Mouse (Mus musculus): Measurements from ENCODE around the gene Trp53i11. TPM values are rescaled to one million over a fixed set of nuclear protein-coding genes. Genes with fewer than 3 reads are reported as not detected.

The Trp53i11 gene
- 179 and 191 TPM in 2 replicates for polyA plus RNA-seq (2014; fragmentation: Nextera tagmentation; extraction: Ambion mirVana)

DNA sequence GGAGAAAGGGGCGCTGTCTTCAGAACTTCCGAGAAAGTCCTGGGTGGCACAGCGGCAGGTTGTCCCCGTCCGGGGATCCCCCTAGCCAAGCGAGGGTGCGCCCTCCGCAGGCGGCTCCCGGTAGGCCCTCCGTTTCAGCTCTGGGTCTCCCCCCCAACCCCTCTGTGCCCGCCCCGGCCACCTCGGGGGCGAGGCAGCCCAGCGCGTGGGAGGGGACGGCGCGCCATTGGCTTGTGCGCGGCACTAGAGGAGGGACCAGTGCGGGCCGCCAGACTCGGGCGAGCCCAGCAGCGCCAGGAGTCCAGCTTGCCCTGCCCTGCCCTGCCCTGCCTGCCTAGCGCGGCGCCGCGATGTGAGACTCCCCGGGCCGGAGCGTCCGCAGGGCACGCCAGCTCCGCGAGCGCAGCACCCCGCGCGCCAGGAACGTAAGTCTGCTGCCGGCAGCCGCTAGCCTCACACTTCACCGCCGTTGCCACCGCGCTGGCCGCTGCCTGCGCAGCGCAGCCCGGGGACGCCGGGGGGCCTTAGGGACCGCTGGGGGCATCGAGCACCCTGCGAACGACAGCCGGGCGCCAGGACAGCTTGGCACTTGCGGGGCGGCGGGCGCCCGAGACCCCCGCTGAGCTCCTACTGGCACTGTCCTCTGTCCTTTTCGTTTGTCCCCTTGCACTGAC is at the start of gene Trp53i11:
TSS of gene Trp53i11 (plus strand) at position 226 of the 674 bp plus-strand sequence.
- WGBS = under 1% methylated on average over 66 of the region's 69 CpGs

DNA sequence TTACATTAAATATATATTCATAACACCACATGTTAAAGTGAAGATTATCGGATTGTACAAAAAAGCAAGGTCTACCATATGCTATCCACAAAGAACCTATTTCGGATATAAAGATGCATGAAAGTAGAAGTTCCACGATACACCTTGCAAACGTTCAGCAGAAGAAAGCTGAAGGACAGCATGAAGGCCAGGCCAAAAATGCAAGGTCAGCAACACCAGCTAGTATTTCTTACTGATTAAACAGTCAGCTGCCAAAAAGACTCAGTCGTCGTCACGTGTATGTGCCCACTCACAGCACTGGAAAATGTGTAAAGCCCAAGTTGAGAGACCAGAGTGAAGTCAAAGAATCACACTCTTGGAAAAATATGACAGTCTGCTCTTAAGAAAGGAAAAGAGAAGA is 47.9 kb upstream of the Trp53i11 start:
- DNase-seq (ENCODE audit: low spot score, missing footprints) (no peak), ATAC-seq (ENCODE audit: low FRiP score) (no peak)
- Histone ChIP-seq H3K9ac (ENCODE audit: low read length) (no peak overlapping the region), H3K36me3 (ENCODE audit: control insufficient read depth, insufficient read depth, low read length) (no peaks in the 10 kb centered on the region), H3K4me3 (ENCODE audit: low read depth, low read length) (no peak overlapping the region), H3K27me3 (ENCODE audit: control insufficient read depth, insufficient read depth, low read length) (no peaks in the 10 kb centered on the region), H3K4me1 (ENCODE audit: control insufficient read depth, insufficient read depth, low read length) (no peaks in the 10 kb centered on the region), H3K27ac (ENCODE audit: low read depth, low read length) (no peak overlapping the region), H3K9me3 (ENCODE audit: control insufficient read depth, low read length) (no peaks in the 10 kb centered on the region), H3K4me2 (no peak overlapping the region)
- 92% methylated on average over 7 of the region's 7 CpGs for WGBS

More for the DNA sequence above, at the start of gene Trp53i11:
- Histone ChIP-seq H3K36me3 (ENCODE audit: control insufficient read depth, insufficient read depth, low read length) (no peaks in the 10 kb centered on the region), H3K9ac (ENCODE audit: low read length) (peak within 1 kb of the TSS; percentile 80), H3K4me3 (ENCODE audit: low read depth, low read length) (peak within 1 kb of the TSS; percentile 55), H3K27me3 (ENCODE audit: control insufficient read depth, insufficient read depth, low read length) (no peaks in the 10 kb centered on the region; the same call in 1 of the 2 replicates), H3K9me3 (ENCODE audit: control insufficient read depth, low read length) (no peaks in the 10 kb centered on the region), H3K4me2 (peak within 1 kb of the TSS; percentile 88), H3K4me1 (ENCODE audit: control insufficient read depth, insufficient read depth, low read length) (peaks cover 38% of the 10 kb centered on the region), H3K27ac (ENCODE audit: low read depth, low read length) (peak within 1 kb of the TSS; percentile 64)
- peak; percentile 89 for ATAC-seq (ENCODE audit: low FRiP score)
- peak; percentile 99 for DNase-seq (ENCODE audit: low spot score, missing footprints)

DNA sequence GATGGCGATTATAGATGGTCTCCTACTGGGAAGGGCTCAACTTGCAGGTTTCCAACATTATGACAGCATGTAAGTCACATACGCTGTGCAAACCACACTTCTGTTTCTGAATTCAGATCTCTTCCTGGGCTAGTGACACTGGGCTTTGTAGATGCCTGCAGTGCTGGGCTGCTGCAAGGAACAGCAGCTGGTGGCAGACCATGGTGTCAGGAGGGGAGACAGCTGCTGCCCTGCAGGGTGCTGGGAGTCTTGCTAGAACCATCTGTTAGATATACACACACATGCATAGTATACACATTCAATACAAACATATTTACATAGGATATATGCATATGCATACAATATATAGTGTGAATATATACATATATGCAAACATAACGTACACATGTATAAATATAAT is 46.0 kb upstream of the Trp53i11 start:
- DNase-seq (ENCODE audit: low spot score, missing footprints) = no peak

DNA sequence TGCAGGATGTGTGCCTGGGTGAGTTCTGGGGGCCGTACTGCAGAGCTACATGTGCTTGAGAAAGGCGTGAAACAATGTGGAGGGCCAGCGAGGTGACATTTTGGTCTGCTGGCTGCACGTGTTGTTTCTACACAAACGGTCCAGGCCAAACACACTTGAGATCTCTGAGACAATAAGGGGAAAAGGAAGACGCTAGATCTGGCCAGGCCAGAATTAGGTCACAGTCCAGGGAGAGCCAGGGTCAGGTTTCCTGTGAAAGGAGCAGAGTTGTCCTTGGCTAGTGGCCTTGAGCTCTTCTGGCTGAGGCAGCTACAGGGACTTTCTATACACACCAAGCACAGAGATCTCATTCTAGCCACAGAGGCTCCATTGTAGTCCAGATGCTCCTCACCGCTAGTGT is 44.7 kb upstream of the Trp53i11 start:
- ATAC-seq (ENCODE audit: low FRiP score) = no peak
- peak; percentile 66 for DNase-seq (ENCODE audit: low spot score, missing footprints)
- H3K9ac ChIP-seq (ENCODE audit: low read length) = no peak overlapping the region
- H3K4me3 ChIP-seq (ENCODE audit: low read depth, low read length) = no peak overlapping the region
- H3K4me1 ChIP-seq (ENCODE audit: control insufficient read depth, insufficient read depth, low read length) = peaks cover 2% of the 10 kb centered on the region; the same call in 1 of the 2 replicates
- no peak overlapping the region for H3K27ac ChIP-seq (ENCODE audit: low read depth, low read length)
- H3K4me2 ChIP-seq = no peak overlapping the region
- WGBS = 83% methylated on average over 7 of the region's 7 CpGs
- H3K36me3 ChIP-seq (ENCODE audit: control insufficient read depth, insufficient read depth, low read length) = no peaks in the 10 kb centered on the region
- H3K9me3 ChIP-seq (ENCODE audit: control insufficient read depth, low read length) = no peaks in the 10 kb centered on the region
- no peaks in the 10 kb centered on the region for H3K27me3 ChIP-seq (ENCODE audit: control insufficient read depth, insufficient read depth, low read length)

More for the DNA sequence above, 46.0 kb upstream of the Trp53i11 start:
- no peak for ATAC-seq (ENCODE audit: low FRiP score)
- no peaks in the 10 kb centered on the region for H3K36me3 ChIP-seq (ENCODE audit: control insufficient read depth, insufficient read depth, low read length)
- H3K4me2 ChIP-seq = no peak overlapping the region
- no peaks in the 10 kb centered on the region for H3K4me1 ChIP-seq (ENCODE audit: control insufficient read depth, insufficient read depth, low read length)
- no peak overlapping the region for H3K27ac ChIP-seq (ENCODE audit: low read depth, low read length)
- no peak overlapping the region for H3K4me3 ChIP-seq (ENCODE audit: low read depth, low read length)
- no peaks in the 10 kb centered on the region for H3K9me3 ChIP-seq (ENCODE audit: control insufficient read depth, low read length)
- no peak overlapping the region for H3K9ac ChIP-seq (ENCODE audit: low read length)
- whole genome bisulfite sequencing = 73% methylated on average over 3 of the region's 3 CpGs
- no peaks in the 10 kb centered on the region for H3K27me3 ChIP-seq (ENCODE audit: control insufficient read depth, insufficient read depth, low read length)

DNA sequence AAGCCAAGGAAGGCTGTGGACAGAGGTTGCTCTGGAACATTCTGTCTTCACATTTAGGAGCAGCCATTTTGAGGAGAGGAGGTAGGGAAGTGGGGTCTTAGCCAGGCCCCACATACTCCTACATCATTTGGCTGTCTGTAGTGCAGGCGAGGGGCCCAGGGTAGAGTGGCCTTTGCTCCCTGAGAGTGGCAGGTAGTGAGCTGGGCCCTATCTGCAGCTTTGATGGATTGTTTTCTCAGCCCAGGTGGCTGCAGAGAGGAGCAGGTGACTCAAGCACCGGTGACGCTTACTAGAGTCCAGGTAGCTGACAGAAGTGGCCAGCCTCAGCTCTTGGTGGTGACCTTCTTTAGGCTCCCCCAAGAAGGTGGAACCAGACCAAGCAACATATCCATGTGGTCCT is 43.2 kb upstream of the Trp53i11 start:
- no peak overlapping the region for H3K4me2 ChIP-seq
- 93% methylated on average over 3 of the region's 3 CpGs for WGBS

DNA sequence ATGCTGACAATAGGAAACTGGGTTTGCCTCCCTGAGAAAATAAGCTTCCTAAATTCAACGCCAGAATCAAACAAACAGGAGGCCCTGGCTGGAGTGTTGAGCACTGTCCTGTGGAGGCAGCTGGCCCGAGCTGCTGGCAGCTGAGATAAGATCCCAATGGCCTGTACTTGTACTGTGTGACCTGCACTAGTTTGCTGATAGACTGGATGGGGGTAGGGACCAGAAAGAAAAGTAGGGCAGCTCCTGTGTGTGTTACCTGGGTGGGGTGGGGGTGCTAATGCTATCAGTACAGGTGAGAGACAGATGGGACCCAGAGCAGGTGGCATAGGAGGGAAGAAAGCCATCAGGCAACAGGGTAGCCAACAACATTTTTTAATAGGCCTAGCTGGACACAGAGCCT is 37.3 kb upstream of the Trp53i11 start:
- Histone ChIP-seq H3K9me3 (ENCODE audit: control insufficient read depth, low read length) (no peaks in the 10 kb centered on the region), H3K36me3 (ENCODE audit: control insufficient read depth, insufficient read depth, low read length) (no peaks in the 10 kb centered on the region), H3K27ac (ENCODE audit: low read depth, low read length) (no peak overlapping the region), H3K27me3 (ENCODE audit: control insufficient read depth, insufficient read depth, low read length) (no peaks in the 10 kb centered on the region), H3K9ac (ENCODE audit: low read length) (no peak overlapping the region), H3K4me2 (no peak overlapping the region), H3K4me3 (ENCODE audit: low read depth, low read length) (no peak overlapping the region), H3K4me1 (ENCODE audit: control insufficient read depth, insufficient read depth, low read length) (peaks cover 2% of the 10 kb centered on the region; the same call in 1 of the 2 replicates)
- ATAC-seq (ENCODE audit: low FRiP score) (no peak), DNase-seq (ENCODE audit: low spot score, missing footprints) (peak; percentile 84)
- 55% methylated on average over 2 of the region's 2 CpGs for WGBS

More for the DNA sequence above, 43.2 kb upstream of the Trp53i11 start:
- Histone ChIP-seq H3K27ac (ENCODE audit: low read depth, low read length) (no peak overlapping the region), H3K4me1 (ENCODE audit: control insufficient read depth, insufficient read depth, low read length) (peaks cover 2% of the 10 kb centered on the region; the same call in 1 of the 2 replicates), H3K4me3 (ENCODE audit: low read depth, low read length) (no peak overlapping the region), H3K9ac (ENCODE audit: low read length) (no peak overlapping the region), H3K9me3 (ENCODE audit: control insufficient read depth, low read length) (no peaks in the 10 kb centered on the region), H3K36me3 (ENCODE audit: control insufficient read depth, insufficient read depth, low read length) (no peaks in the 10 kb centered on the region), H3K27me3 (ENCODE audit: control insufficient read depth, insufficient read depth, low read length) (no peaks in the 10 kb centered on the region)
- ATAC-seq (ENCODE audit: low FRiP score) (no peak), DNase-seq (ENCODE audit: low spot score, missing footprints) (no peak)

DNA sequence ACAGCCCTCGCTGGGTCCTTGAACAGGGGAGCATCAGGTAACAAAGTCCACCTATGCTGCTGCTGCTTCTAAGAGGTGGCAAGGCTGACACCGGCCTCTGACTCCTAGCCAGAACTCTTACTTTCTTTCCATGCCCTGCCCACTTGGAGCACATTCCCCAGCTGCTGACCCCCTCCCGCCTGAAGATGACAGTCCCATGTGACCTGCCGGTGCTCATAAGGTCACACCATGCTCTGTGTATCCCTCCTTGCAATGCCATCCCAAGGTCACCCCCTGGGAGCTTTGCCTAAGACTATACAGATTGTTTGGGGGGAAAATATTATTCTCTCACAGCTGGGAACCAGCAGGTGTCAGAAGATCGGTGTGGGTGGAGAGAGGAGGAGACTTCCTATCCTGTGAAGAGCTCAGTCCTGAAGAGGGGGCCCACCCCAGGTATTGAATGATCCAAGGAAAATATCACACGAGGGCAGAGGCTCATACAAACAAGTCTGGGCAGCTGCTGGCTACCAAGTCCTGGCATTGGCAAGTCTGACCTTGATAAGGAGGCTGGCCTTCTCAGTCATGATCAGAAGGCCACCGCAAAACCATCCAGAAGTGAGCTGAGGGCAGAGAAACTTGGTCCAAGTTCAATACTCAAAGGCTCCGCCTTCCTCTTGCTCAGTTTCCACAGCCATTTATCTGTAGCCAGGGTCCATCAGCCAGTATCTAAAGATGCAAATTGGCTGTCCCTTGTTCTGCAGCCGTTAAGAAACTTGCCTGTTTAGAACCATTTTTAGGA is 36.5 kb upstream of the Trp53i11 start:
- Histone ChIP-seq H3K9ac (ENCODE audit: low read length) (no peak overlapping the region), H3K4me1 (ENCODE audit: control insufficient read depth, insufficient read depth, low read length) (peaks cover 2% of the 10 kb centered on the region; the same call in 1 of the 2 replicates), H3K4me3 (ENCODE audit: low read depth, low read length) (no peak overlapping the region), H3K27me3 (ENCODE audit: control insufficient read depth, insufficient read depth, low read length) (no peaks in the 10 kb centered on the region), H3K4me2 (no peak overlapping the region), H3K9me3 (ENCODE audit: control insufficient read depth, low read length) (no peaks in the 10 kb centered on the region), H3K36me3 (ENCODE audit: control insufficient read depth, insufficient read depth, low read length) (no peaks in the 10 kb centered on the region), H3K27ac (ENCODE audit: low read depth, low read length) (no peak overlapping the region)
- ATAC-seq (ENCODE audit: low FRiP score) (no peak), DNase-seq (ENCODE audit: low spot score, missing footprints) (no peak)
- 69% methylated on average over 9 of the region's 9 CpGs for WGBS

DNA sequence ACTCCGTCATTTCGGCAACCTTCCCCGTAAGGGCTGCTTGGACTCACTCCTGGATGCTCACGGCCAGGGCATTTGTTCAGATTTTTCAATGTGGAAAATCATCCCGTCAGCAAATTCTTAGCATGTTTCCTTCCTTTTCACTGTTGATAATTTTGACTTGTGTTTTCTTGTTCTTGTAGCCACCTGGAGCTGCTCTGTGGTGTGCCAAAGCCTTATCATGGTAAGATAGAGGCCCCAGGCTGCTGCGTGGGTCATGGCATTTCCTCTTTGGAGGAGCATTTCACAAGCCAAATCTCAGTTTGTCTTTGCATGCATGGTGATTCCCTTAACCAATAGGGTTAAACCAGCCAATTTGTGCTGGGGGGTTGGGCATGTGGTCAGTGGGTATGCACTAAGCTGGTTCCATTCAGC is 35.2 kb upstream of the Trp53i11 start:
- Histone ChIP-seq H3K9ac (ENCODE audit: low read length) (no peak overlapping the region), H3K27me3 (ENCODE audit: control insufficient read depth, insufficient read depth, low read length) (no peaks in the 10 kb centered on the region), H3K4me2 (no peak overlapping the region), H3K36me3 (ENCODE audit: control insufficient read depth, insufficient read depth, low read length) (no peaks in the 10 kb centered on the region), H3K9me3 (ENCODE audit: control insufficient read depth, low read length) (no peaks in the 10 kb centered on the region), H3K27ac (ENCODE audit: low read depth, low read length) (no peak overlapping the region), H3K4me3 (ENCODE audit: low read depth, low read length) (no peak overlapping the region), H3K4me1 (ENCODE audit: control insufficient read depth, insufficient read depth, low read length) (no peaks in the 10 kb centered on the region)
- WGBS = 79% methylated on average over 6 of the region's 6 CpGs
- ATAC-seq (ENCODE audit: low FRiP score) (no peak), DNase-seq (ENCODE audit: low spot score, missing footprints) (no peak)

DNA sequence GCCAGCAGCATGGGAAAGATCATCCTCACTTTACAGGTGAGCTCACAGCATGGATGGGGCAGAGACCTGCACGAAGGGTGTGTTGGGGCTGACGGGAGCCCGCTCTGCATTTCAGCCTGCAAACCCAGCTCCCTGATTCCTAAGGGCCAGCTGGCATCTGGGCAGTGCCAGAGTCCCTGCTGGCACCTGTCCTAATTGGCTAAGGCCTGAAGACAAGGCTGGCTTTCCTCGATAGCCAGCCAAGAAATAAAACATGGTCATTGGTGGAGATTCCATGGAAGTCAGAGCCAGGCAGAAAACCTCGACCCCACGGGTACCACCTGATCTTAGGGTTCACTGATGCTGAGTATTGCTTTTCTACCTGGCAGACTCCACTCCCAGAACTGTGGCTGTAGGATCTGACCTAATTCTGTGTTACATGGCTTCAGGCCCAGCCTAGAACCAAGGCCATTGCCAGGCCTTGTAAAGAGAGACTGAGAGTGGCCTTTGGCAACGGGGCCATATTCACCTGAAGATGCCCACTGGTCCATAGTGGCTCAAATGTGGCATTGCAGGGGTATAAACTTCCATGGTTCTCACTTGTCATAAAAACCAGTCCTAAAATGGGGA is 34.4 kb upstream of the Trp53i11 start:
- Histone ChIP-seq H3K36me3 (ENCODE audit: control insufficient read depth, insufficient read depth, low read length) (no peaks in the 10 kb centered on the region), H3K9me3 (ENCODE audit: control insufficient read depth, low read length) (no peaks in the 10 kb centered on the region), H3K4me3 (ENCODE audit: low read depth, low read length) (no peak overlapping the region), H3K27ac (ENCODE audit: low read depth, low read length) (no peak overlapping the region), H3K4me2 (no peak overlapping the region), H3K27me3 (ENCODE audit: control insufficient read depth, insufficient read depth, low read length) (no peaks in the 10 kb centered on the region), H3K4me1 (ENCODE audit: control insufficient read depth, insufficient read depth, low read length) (no peaks in the 10 kb centered on the region), H3K9ac (ENCODE audit: low read length) (no peak overlapping the region)
- ATAC-seq (ENCODE audit: low FRiP score) (no peak), DNase-seq (ENCODE audit: low spot score, missing footprints) (peak; percentile 31)
- WGBS = 87% methylated on average over 7 of the region's 7 CpGs

All from midbrain, embryonic 11.5 days (tissue).